Comparison of ENCODE assay signal across 28 mouse cellular contexts in the genomic region with DNA sequence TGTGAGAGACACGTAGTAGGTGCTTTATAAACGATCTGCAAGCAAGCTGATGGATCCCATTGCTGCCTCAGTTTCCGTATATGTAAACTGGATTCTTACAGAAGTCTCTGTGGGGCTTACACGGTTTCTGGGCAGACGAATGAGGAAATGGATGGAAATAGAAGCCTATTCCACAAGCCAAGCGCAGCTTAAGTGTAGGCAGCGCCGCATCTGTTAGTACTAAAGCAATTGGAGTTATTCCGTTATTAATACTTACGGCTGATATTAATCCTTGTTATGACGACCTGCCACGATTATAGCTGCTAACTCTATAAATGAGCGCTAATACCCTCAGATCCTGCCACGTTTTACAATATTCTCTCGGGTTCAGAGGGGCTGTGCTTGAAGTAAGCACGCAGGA. TPM values are rescaled to one million over a fixed set of nuclear protein-coding genes. Genes with fewer than 3 reads are reported as not detected.
A peak's percentile ranks its signal among the peaks of the same experiment; 100 is the strongest.
DNase-seq lines count a peak whose midpoint lies in the region; ATAC-seq and TF ChIP-seq lines count a peak whose summit lies in the region.
"Had no signal": no experiment of that assay in that cellular context is flagged by ENCODE, and none has a peak within 500 bp of the region (broad histone marks: within the 10 kb centered on the region; RNA-seq: fewer than 3 reads in every experiment).

No protein-coding gene starts in this region.

- peak overlapping the region; percentile 82 for H3K27ac ChIP-seq in hindbrain, embryonic 13.5 days
- H3K27ac ChIP-seq in hindbrain, embryonic 14.5 days, result no peak overlapping the region
- no peak overlapping the region for H3K27ac ChIP-seq in limb, embryonic 13.5 days
- H3K27ac ChIP-seq in limb, embryonic 10.5 days, result no peak overlapping the region
- 0 out of 2 replicates have a peak overlapping the region, but pooled peaks have one; percentile 6 for H3K27ac ChIP-seq in midbrain, postnatal 0 days (ENCODE audit: low read depth, low read length)
- H3K27ac ChIP-seq: limb, embryonic 12.5 days; liver, embryonic 13.5 days; lung, embryonic 15.5 days; stomach, postnatal 0 days had no signal

- no peaks in the 10 kb centered on the region for H3K9me3 ChIP-seq in hindbrain, embryonic 13.5 days
- no peaks in the 10 kb centered on the region for H3K9me3 ChIP-seq in hindbrain, embryonic 14.5 days (ENCODE audit: control insufficient read depth, low read length)
- no peaks in the 10 kb centered on the region for H3K9me3 ChIP-seq in limb, embryonic 13.5 days
- no peaks in the 10 kb centered on the region for H3K9me3 ChIP-seq in limb, embryonic 10.5 days (replicated peaks)
- H3K9me3 ChIP-seq in midbrain, postnatal 0 days (ENCODE audit: low read length), result no peaks in the 10 kb centered on the region
- H3K9me3 ChIP-seq: forebrain, embryonic 13.5 days; limb, embryonic 12.5 days; liver, embryonic 13.5 days; lung, embryonic 15.5 days had no signal

- 0 out of 2 replicates have a peak, but pooled peaks cover 4% of the 10 kb centered on the region for H3K27me3 ChIP-seq in hindbrain, embryonic 13.5 days
- no peaks in the 10 kb centered on the region for H3K27me3 ChIP-seq in hindbrain, embryonic 14.5 days (ENCODE audit: control insufficient read depth, insufficient read depth, low read length)
- peaks cover 42% of the 10 kb centered on the region for H3K27me3 ChIP-seq in limb, embryonic 13.5 days
- peaks cover 15% of the 10 kb centered on the region; the same call in 1 of the 2 replicates for H3K27me3 ChIP-seq in limb, embryonic 10.5 days (ENCODE audit: low read depth, poor library complexity, severe bottlenecking)
- no peaks in the 10 kb centered on the region for H3K27me3 ChIP-seq in midbrain, postnatal 0 days (ENCODE audit: insufficient read depth, low read length)
- H3K27me3 ChIP-seq: CH12.LX; forebrain, embryonic 13.5 days; liver, embryonic 13.5 days had no signal

- DNase-seq in hindbrain, embryonic 14.5 days (ENCODE audit: low spot score), result no peak
- no peak for DNase-seq in limb, embryonic 10.5 days (ENCODE audit: low spot score)
- peak; percentile 77 for DNase-seq in layer of hippocampus, adult 9-11 months
- no peak for DNase-seq in midbrain, postnatal 0 days (ENCODE audit: low spot score)
- no peak for DNase-seq in ovary, adult 18-20 months (ENCODE audit: low spot score)
- DNase-seq: B cell, adult 2 months; cerebellum, adult 11-12 months; cerebellum, postnatal 10 days; gastrocnemius, postnatal 14 days; heart, adult 11 months; kidney, adult 9 months; kidney, postnatal 14 days; liver, embryonic 13.5 days; lung, postnatal 36 days; thymus, adult 2 months; thymus, postnatal 4 days had no signal

- no peak for ATAC-seq in hindbrain, embryonic 13.5 days (ENCODE audit: low FRiP score)
- ATAC-seq in hindbrain, embryonic 14.5 days (ENCODE audit: low FRiP score), result no peak
- ATAC-seq in limb, embryonic 13.5 days (ENCODE audit: low FRiP score, low read depth), result no peak
- no peak for ATAC-seq in midbrain, postnatal 0 days (ENCODE audit: low FRiP score)
- ATAC-seq: intestine, embryonic 16.5 days; Patski had no signal

- H3K4me2 ChIP-seq in hindbrain, embryonic 13.5 days, result no peak overlapping the region
- no peak overlapping the region for H3K4me2 ChIP-seq in hindbrain, embryonic 14.5 days (replicated peaks)
- H3K4me2 ChIP-seq in limb, embryonic 13.5 days (replicated peaks), result 0 out of 2 replicates have a peak overlapping the region, but pooled peaks have one; percentile 1
- H3K4me2 ChIP-seq in midbrain, postnatal 0 days (ENCODE audit: low read depth, low read length, poor library complexity, severe bottlenecking), result no peak overlapping the region
- H3K4me2 ChIP-seq: heart, embryonic 11.5 days; limb, embryonic 12.5 days; liver, embryonic 13.5 days; lung, embryonic 15.5 days had no signal

- H3K36me3 ChIP-seq in hindbrain, embryonic 13.5 days, result no peaks in the 10 kb centered on the region
- no peaks in the 10 kb centered on the region for H3K36me3 ChIP-seq in hindbrain, embryonic 14.5 days (replicated peaks; ENCODE audit: control insufficient read depth, insufficient read depth)
- H3K36me3 ChIP-seq in limb, embryonic 13.5 days, result no peaks in the 10 kb centered on the region
- no peaks in the 10 kb centered on the region for H3K36me3 ChIP-seq in limb, embryonic 10.5 days
- H3K36me3 ChIP-seq in midbrain, postnatal 0 days (ENCODE audit: insufficient read depth, low read length), result peaks cover 7% of the 10 kb centered on the region; the same call in 1 of the 2 replicates
- H3K36me3 ChIP-seq: G1E; limb, embryonic 12.5 days; liver, embryonic 13.5 days; lung, embryonic 15.5 days had no signal

- no peak overlapping the region for H3K4me3 ChIP-seq in hindbrain, embryonic 13.5 days
- no peak overlapping the region for H3K4me3 ChIP-seq in hindbrain, embryonic 14.5 days (replicated peaks; ENCODE audit: low read length)
- H3K4me3 ChIP-seq in limb, embryonic 13.5 days, result no peak overlapping the region
- no peak overlapping the region for H3K4me3 ChIP-seq in limb, embryonic 10.5 days
- no peak overlapping the region for H3K4me3 ChIP-seq in midbrain, postnatal 0 days (ENCODE audit: low read depth, low read length)
- H3K4me3 ChIP-seq: forebrain, embryonic 13.5 days; limb, embryonic 12.5 days; liver, embryonic 13.5 days; lung, embryonic 15.5 days had no signal

- peaks cover 45% of the 10 kb centered on the region for H3K4me1 ChIP-seq in hindbrain, embryonic 13.5 days (replicated peaks)
- peaks cover 22% of the 10 kb centered on the region for H3K4me1 ChIP-seq in hindbrain, embryonic 14.5 days (replicated peaks; ENCODE audit: control insufficient read depth, insufficient read depth, low read length)
- H3K4me1 ChIP-seq in limb, embryonic 13.5 days, result peaks cover 33% of the 10 kb centered on the region
- peaks cover 9% of the 10 kb centered on the region; the same call in 1 of the 2 replicates for H3K4me1 ChIP-seq in limb, embryonic 10.5 days
- peaks cover 11% of the 10 kb centered on the region; the same call in 1 of the 2 replicates for H3K4me1 ChIP-seq in midbrain, postnatal 0 days (ENCODE audit: insufficient read depth, low read length)
- H3K4me1 ChIP-seq: liver, embryonic 13.5 days; lung, embryonic 15.5 days had no signal

- H3K9ac ChIP-seq in hindbrain, embryonic 13.5 days, result no peak overlapping the region
- H3K9ac ChIP-seq in hindbrain, embryonic 14.5 days, result no peak overlapping the region
- H3K9ac ChIP-seq in limb, embryonic 13.5 days, result no peak overlapping the region
- no peak overlapping the region for H3K9ac ChIP-seq in midbrain, postnatal 0 days (replicated peaks; ENCODE audit: low read length, poor library complexity, severe bottlenecking)
- H3K9ac ChIP-seq: forebrain, embryonic 13.5 days; limb, embryonic 12.5 days; liver, embryonic 13.5 days; lung, embryonic 15.5 days had no signal

- 75% methylated on average over 16 of the region's 16 CpGs for WGBS in hindbrain, embryonic 13.5 days
- WGBS in hindbrain, embryonic 14.5 days, result 73% methylated on average over 16 of the region's 16 CpGs
- 60% methylated on average over 16 of the region's 16 CpGs for WGBS in limb, embryonic 13.5 days
- 86% methylated on average over 16 of the region's 16 CpGs for WGBS in limb, embryonic 10.5 days
- WGBS in midbrain, postnatal 0 days, result 63% methylated on average over 16 of the region's 16 CpGs

- TF ChIP-seq CTCF in midbrain, postnatal 0 days (IDR thresholded peaks at IDR 0.05), result no peak

RNA-seq across cellular contexts. Expression of gene Sez6l, which starts 16.8 kb away (rescaled TPM):
- 28.4 and 32.5 TPM in 2 replicates for polyA plus RNA-seq in hindbrain, embryonic 13.5 days (2015; fragmentation: Nextera tagmentation; extraction: Ambion mirVana)
- polyA plus RNA-seq in hindbrain, embryonic 14.5 days (2014; fragmentation: Nextera tagmentation; extraction: Ambion mirVana), result 35.5 and 38.0 TPM in 2 replicates
- 0.25 and 0.40 TPM in 2 replicates for polyA plus RNA-seq in limb, embryonic 13.5 days (2015; fragmentation: Nextera tagmentation; extraction: Ambion mirVana)
- 0.09 and 0.16 TPM in 2 replicates for polyA plus RNA-seq in limb, embryonic 10.5 days (2016; fragmentation: Nextera tagmentation; extraction: Ambion mirVana)
- 101 and 115 TPM in 2 replicates for total RNA-seq in midbrain, postnatal 0 days (2014; rRNA removed)
- 60.7 and 65.7 TPM in 2 replicates for polyA plus RNA-seq in midbrain, postnatal 0 days (2015; fragmentation: Nextera tagmentation; extraction: Ambion mirVana)
- total RNA-seq: CH12.LX; megakaryocyte-erythroid progenitor cell, adult 5-6 weeks had no signal
- polyA plus RNA-seq: G1E had no signal

Comparison
In these comparisons a context has a peak if more than half of its experiments do, and no peak if none do; other contexts are left out.
1. H3K27ac ChIP-seq: peak in hindbrain, embryonic 13.5 days (single experiment) and midbrain, postnatal 0 days (single experiment); none in hindbrain, embryonic 14.5 days (single experiment), limb, embryonic 13.5 days (single experiment) and limb, embryonic 10.5 days (single experiment).
2. RNA of gene Sez6l, which starts 16.8 kb away (polyA plus RNA-seq): 60.7 to 65.7 TPM in midbrain, postnatal 0 days, 35.5 to 38.0 TPM in hindbrain, embryonic 14.5 days and 28.4 to 32.5 TPM in hindbrain, embryonic 13.5 days; 0.25 to 0.40 TPM in limb, embryonic 13.5 days and 0.09 to 0.16 TPM in limb, embryonic 10.5 days; every median in the first group is over 10 times any median in the second.